Mouse (Mus musculus): ENCODE measurements around the gene Cadps. TPM values are rescaled to one million over a fixed set of nuclear protein-coding genes. Genes with fewer than 3 reads are reported as not detected.

The Cadps gene
- total and polyA plus RNA-seq, 3 experiments: 0.04 to 0.07 TPM; not detected in 1

DNA sequence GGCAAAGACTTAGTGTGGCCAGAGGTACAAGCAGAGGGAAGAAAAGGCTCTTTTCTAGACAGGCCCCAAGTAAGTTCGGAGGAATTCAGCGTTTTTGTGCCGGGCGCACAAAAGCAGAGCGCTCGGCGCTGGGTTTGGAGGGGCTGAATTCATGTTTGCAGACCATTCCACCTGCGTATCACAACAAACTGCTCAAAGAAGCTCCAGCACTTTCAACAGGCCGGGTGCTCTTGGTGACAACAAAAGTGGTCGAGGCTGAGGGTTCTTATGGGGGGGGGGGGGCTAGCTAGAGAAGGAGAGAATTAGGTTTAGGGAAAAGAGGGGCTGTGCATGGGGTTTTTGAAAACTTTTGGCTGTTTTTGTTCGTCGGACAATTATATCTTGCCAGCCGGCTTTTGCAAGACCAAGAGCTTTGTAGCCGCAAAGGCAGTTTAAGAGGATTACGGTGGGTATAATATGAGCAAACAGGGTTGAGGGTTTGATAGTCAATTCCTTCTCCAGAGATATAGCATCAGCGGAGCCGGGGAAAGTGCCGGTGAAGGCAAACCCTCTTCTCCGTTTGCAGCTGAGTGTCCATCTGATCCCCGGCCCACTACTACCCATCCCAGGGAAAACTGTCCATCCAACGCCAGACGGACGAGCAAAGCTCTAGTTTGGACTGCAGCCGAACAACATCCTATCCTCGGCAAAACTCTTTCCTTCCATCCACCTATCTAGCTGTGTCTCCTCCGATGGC lies 475.8 kb downstream of the Cadps start:
- dilution Hi-C loops (cut with MboI; ENCODE audit: extremely low pct_ligation_motif_present, extremely low pct_unique_long_range_greater_than_20kb, low sequenced_read_pairs): no loop called here
- H3K4me3 ChIP-seq (replicated peaks in 1 of 3; ENCODE audit: low read depth in 2 of 3, low read length in 2 of 3, poor library complexity in 1 of 3): no peak overlapping the region

DNA sequence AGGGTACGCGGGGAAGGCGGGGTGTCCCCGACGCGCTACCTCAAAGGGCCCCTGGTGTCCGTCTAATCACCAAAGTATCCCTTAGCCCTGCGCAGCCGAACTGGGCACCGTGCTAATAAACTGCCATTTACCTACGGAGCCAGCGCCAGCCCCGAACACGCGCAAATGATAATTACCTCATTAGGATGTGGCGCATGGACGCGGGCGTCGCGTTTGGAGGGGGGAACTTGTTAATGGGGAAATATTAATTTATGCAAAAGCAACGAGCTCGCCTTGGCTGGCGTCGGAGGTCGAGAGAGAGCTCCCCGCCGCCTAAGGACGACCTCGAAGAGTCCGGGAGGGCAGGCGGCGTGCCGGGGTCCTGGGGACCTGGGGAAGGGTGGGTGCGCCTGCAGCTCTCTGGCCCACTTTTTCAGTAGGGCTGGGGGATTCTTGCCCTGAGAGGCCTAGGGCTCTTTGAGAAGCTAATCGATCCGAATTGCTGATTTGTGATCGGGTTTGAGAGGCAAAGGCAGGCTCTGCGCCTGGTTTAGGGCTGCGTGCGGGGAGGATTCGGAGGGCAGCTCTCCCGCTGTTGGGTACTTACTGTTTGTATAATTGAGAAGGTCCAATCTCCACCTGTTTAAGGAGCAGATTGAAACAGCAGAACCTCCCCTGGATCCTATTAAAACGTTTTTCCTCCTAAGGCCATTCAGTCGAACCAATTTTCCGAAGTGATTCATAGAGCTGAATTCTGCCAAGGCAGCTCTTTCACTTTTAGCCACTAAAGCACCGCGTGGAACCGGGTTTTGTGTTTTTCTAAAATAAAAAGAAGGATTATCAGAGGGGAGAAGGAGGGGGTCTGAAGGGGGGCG lies 476.6 kb downstream of the Cadps start:
- no peak overlapping the region for H3K4me3 ChIP-seq (replicated peaks in 1 of 3; ENCODE audit: low read depth in 2 of 3, low read length in 2 of 3, poor library complexity in 1 of 3)
- H3K36me3 ChIP-seq (replicated peaks in 1 of 2; ENCODE audit: control insufficient read depth in 1 of 2, insufficient read depth in 1 of 2, low read length in 1 of 2): no peaks in the 10 kb centered on the region
- no peaks in the 10 kb centered on the region for H3K79me2 ChIP-seq (replicated peaks; ENCODE audit: control insufficient read depth, extremely low read depth, insufficient read depth, poor library complexity, severe bottlenecking)
- H3K9ac ChIP-seq (ENCODE audit: insufficient read depth, low read depth): no peak overlapping the region
- H3K9me3 ChIP-seq (replicated peaks; ENCODE audit: low read length): peaks cover 22% of the 10 kb centered on the region
- dilution Hi-C loops (cut with MboI; ENCODE audit: extremely low pct_ligation_motif_present, extremely low pct_unique_long_range_greater_than_20kb, low sequenced_read_pairs): no loop called here
- no peak for DNase-seq (ENCODE audit: extremely low read depth)
- in situ Hi-C loops (cut with MboI; ENCODE audit: low pct_ligation_motif_present, low pct_unique_long_range_greater_than_20kb, low sequenced_read_pairs): no loop called here
- H3K27me3 ChIP-seq (replicated peaks): no peaks in the 10 kb centered on the region
- no peak for TF ChIP-seq RCOR1 (conservative IDR thresholded peaks at IDR 0.05; ENCODE audit: low read depth, low read length)
- no peaks in the 10 kb centered on the region for H3K4me1 ChIP-seq (ENCODE audit: control insufficient read depth in 1 of 2, insufficient read depth in 2 of 2)
- no peak overlapping the region for H3K4me2 ChIP-seq (ENCODE audit: insufficient read depth, low read depth, poor library complexity, severe bottlenecking)
- H3K27ac ChIP-seq (ENCODE audit: insufficient read depth, low read depth): no peak overlapping the region

More for the DNA sequence above, 475.8 kb downstream of the Cadps start:
- H3K4me2 ChIP-seq (ENCODE audit: insufficient read depth, low read depth, poor library complexity, severe bottlenecking): no peak overlapping the region
- H3K36me3 ChIP-seq (replicated peaks in 1 of 2; ENCODE audit: control insufficient read depth in 1 of 2, insufficient read depth in 1 of 2, low read length in 1 of 2): no peaks in the 10 kb centered on the region
- H3K27ac ChIP-seq (ENCODE audit: insufficient read depth, low read depth): no peak overlapping the region
- DNase-seq (ENCODE audit: extremely low read depth): no peak
- TF ChIP-seq ELF1 (IDR thresholded peaks at IDR 0.05; ENCODE audit: low read depth, low read length) (no peak), MXI1 (IDR thresholded peaks at IDR 0.05; ENCODE audit: low read depth, low read length) (no peak), MAX (IDR thresholded peaks at IDR 0.05; ENCODE audit: low read length) (no peak), ZKSCAN1 (IDR thresholded peaks at IDR 0.05; ENCODE audit: borderline replicate concordance, low read depth, low read length) (no peak), SMC3 (IDR thresholded peaks at IDR 0.05; ENCODE audit: low read depth, low read length) (no peak), HCFC1 (IDR thresholded peaks at IDR 0.05; ENCODE audit: low read depth, low read length) (no peak), MAZ (IDR thresholded peaks at IDR 0.05; ENCODE audit: low read depth, low read length) (no peak), EP300 (IDR thresholded peaks at IDR 0.05; ENCODE audit: low read length) (no peak), USF2 (conservative IDR thresholded peaks at IDR 0.05; ENCODE audit: low read depth, low read length) (no peak), CHD1 (IDR thresholded peaks at IDR 0.05; ENCODE audit: low read depth, low read length) (no peak), PAX5 (IDR thresholded peaks at IDR 0.05; ENCODE audit: low read length) (no peak)
- in situ Hi-C loops (cut with MboI; ENCODE audit: low pct_ligation_motif_present, low pct_unique_long_range_greater_than_20kb, low sequenced_read_pairs): no loop called here
- no peaks in the 10 kb centered on the region for H3K4me1 ChIP-seq (ENCODE audit: control insufficient read depth in 1 of 2, insufficient read depth in 2 of 2)
- peaks cover 22% of the 10 kb centered on the region for H3K9me3 ChIP-seq (replicated peaks; ENCODE audit: low read length)
- H3K27me3 ChIP-seq (replicated peaks): no peaks in the 10 kb centered on the region
- H3K79me2 ChIP-seq (replicated peaks; ENCODE audit: control insufficient read depth, extremely low read depth, insufficient read depth, poor library complexity, severe bottlenecking): no peaks in the 10 kb centered on the region
- no peak overlapping the region for H3K9ac ChIP-seq (ENCODE audit: insufficient read depth, low read depth)
